Mouse (Mus musculus): ENCODE measurements at regions not wholly inside any gene's neighbourhood (a gene's known extent, or its start where the extent isn't known, plus 50 kb on each side); places are given as distances from the start of the nearest gene placed in this dataset.

- TF ChIP-seq CTCF (conservative IDR thresholded peaks at IDR 0.05 in 1 of 2, IDR thresholded peaks at IDR 0.05 in 1 of 2; ENCODE audit: low read depth in 2 of 2, low read length in 2 of 2) = no peak
- TF ChIP-seq SMC3 (IDR thresholded peaks at IDR 0.05; ENCODE audit: low read depth, low read length) = no peak
- no peak for TF ChIP-seq E2F4 (IDR thresholded peaks at IDR 0.05; ENCODE audit: insufficient replicate concordance, low read depth, low read length)
- no peak for TF ChIP-seq ZC3H11A (IDR thresholded peaks at IDR 0.05; ENCODE audit: low read depth, low read length)
- TF ChIP-seq SIN3A (IDR thresholded peaks at IDR 0.05; ENCODE audit: low read length) = no peak
- no peak for TF ChIP-seq POLR2A (IDR thresholded peaks at IDR 0.05; ENCODE audit: low read depth, low read length)
- TF ChIP-seq ZKSCAN1 (IDR thresholded peaks at IDR 0.05; ENCODE audit: borderline replicate concordance, low read depth, low read length) = no peak
- no peak for TF ChIP-seq KAT2A (IDR thresholded peaks at IDR 0.05; ENCODE audit: insufficient replicate concordance, low read length)
Measured at GRCm38 (mm10) chr11:56957824-56958223, 53.4 kb upstream of the Gria1 start.
